Mouse (Mus musculus) frontal cortex, postnatal 10 days (tissue): Measurements from ENCODE around the gene Pdzrn3.

Source experiments
- DNase-seq, 2 experiments: peaks; one replicate each; pipeline ENCODE4 v3.0.0; 2022; ENCODE audit warnings: low spot score in 2 of 2, mixed read lengths in 1 of 2

Gene Pdzrn3

DNA sequence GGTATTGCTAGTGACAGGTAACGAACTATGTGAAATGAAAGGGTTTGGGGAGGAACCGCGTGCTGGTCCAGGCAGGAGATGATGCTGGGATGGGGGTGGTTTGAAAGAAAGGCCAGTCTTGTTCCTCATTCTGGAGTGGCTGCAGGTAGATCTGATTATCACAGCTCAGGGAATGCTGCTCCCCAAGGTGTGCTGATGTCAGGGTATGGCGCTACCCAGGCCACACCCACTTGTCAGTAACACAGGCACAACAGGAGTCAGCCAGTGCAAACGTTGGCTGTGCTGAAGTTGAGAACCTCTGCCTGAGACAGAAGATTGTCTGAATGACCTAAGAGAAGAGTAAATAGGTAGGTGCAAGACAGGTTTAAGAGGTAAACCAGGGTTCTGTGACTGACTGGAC lies 4.7 kb downstream of the Pdzrn3 start:
- DNase-seq: no peak

DNA sequence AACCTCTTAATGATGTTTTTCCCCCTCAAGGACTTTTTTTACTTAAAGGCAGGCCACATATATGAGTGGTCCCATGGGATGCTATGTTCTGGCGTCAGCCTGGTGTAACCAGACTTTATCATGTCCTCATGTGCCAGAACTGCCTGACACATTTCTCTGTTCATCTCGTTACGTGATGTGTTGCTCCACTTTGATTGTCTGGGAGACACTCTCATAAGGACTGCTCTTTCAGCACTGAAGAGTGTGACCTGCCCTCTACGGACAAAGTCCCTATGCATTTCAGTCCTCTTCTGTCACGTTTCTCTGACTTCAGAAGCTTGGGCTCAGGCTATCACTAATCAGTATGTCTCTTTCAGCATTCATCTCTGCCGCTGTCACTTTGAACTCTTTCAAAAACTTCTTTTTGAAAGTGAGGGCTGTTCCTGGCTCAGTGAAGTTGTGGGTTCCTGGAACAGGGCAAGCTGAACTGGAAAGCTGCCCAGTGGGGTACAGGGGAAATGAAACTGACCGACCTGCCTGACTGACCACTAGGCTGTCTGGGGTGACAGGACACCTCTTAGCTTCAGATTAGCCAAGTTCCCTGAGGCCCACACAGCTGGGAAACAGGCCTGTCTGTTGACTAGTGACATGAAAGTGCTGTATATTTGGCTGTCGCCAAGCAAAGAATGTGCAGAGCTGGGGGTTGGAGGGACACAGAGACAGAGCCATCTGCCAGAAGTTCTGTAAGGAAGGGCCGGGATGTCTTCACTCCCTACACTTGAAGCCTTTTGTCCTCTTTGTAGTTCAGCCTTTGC lies 10.7 kb downstream of the Pdzrn3 start:
- no peak for DNase-seq

DNA sequence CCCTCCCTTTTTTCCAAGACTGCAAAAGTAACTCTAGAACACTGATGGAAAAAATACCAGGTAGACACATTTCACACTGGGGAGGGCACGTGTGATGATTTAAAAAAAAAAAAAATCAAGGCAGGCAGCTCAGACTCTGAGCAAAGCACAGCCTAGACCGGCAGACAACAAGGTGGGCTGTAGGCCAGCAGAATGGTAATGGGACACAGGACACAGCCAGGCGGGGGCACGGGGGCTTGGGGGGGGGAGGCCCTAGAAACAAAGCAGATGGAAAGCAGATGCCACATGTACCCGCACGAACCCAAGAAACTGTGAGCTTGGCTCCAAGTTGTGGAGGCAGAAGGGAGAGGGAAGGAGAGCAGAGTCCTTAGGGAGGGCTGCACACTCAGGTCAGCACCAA lies 11.9 kb downstream of the Pdzrn3 start:
- no peak for DNase-seq

DNA sequence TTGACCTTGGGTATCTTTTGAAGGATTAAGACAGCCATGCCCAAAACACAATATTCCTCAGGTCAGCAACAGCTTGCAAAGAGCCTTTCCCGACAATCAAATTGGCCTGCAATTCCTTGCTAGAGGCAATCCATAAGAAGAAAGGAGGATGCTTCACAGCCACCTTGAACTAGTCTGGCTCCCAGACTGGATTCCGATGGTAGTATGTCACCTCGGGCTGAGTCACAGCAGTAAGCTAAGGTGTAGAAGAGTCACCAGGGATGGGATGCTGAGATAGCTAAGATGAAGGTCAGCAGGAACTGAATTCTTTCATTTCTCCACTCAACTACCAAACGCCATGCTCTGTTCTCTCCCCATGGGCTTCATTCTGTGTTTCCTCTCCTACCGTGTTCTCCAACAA lies 13.8 kb downstream of the Pdzrn3 start:
- no peak for DNase-seq

DNA sequence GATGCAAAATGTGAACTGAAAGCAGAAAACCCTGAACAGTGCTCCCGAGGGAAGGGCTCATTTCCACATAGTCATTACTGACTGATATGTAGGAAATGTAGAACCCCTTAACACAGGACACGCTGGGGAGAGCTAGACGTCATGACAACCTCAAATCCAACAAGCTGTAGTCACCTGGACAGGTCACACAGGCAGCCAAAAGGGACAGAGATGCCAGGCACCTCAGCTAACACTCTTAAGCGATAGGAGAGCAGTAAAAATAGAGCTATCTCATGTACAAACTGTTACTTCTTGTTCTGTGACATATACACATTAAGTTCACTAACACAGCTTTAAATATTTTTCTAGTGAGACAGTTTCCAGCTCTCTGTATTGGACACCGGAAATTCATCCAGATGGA lies 15.0 kb downstream of the Pdzrn3 start:
- no peak for DNase-seq

DNA sequence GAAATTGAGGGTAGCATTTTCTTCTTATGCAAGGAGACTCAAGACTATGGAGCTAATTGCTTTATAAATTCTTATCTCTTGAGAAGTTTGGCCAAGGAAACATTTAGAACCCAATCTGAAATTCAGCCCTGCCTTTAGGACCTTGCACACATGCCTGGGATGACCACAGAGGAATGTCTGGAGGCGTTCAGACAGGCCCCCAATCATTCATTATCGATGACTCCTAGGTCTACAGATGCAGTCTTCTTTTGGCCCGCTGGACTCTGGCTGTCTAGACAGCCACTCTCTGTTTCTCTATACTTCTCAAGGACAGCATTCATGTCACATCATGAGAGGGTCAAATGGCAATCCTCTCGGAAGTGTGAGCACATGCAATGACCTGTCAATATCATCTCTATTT lies 15.4 kb downstream of the Pdzrn3 start:
- no peak for DNase-seq

DNA sequence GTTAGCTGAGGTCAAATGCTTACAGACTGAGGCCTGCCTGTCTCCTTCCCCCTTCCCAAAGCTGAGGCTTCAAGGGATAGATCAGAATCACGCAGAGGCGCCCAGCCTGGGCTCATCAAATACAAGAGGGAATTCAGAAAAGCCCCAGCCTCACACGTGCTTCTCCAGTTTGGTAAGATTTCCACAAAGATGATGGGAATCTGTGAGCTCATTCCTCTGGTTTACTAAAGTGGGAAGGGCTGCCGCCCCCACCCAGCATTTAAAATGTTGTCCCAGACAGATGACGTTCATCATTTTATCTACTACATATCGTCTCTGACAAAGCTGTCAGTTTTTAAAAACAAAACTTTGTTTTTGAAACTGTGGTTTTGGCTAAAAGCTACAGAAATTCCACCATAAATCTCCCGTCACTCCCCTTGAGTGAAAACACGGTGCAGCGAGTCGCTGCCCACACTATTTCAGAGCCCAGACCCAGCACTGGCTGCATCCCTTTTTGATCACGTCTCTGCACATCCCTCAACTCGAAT lies 17.4 kb downstream of the Pdzrn3 start:
- no peak for DNase-seq

DNA sequence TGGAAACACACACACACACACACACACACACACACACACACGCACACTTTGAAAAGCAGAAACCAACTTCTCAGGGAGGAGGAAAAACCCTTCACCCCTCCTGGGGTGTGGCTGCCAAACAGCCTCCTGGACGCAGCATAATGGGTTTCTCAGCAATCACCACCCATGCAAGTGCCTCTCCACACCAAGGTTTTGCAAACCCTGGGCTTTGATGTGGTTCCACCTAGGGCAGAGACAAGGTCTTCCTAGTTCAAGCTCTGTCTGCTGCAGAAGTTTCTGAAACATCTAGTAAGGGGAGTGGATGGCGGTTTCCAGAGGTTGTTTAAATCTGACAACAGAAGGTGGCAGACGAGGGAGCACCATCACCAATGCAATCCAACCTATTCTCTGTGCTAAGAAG lies 18.1 kb downstream of the Pdzrn3 start:
- DNase-seq: no peak

DNA sequence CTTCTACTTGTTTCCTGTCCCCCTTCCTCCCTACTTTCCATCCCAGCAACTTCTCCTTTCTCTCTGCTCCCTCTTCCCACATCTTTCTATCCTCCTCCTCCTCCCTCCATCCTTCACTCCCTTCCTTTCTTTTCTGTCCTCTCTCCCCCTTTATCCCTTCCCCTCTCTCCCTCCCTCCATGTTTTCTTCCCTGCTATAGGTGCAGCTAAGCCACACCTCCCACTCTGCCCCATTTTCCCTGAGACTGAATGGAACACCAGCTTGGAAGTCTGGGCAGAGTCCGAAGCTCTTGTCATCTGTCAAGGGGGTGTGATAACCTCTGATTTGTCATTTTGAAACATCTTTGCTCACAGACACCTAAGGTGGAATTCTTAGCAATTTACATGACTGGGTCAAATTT lies 22.8 kb downstream of the Pdzrn3 start:
- no peak for DNase-seq

DNA sequence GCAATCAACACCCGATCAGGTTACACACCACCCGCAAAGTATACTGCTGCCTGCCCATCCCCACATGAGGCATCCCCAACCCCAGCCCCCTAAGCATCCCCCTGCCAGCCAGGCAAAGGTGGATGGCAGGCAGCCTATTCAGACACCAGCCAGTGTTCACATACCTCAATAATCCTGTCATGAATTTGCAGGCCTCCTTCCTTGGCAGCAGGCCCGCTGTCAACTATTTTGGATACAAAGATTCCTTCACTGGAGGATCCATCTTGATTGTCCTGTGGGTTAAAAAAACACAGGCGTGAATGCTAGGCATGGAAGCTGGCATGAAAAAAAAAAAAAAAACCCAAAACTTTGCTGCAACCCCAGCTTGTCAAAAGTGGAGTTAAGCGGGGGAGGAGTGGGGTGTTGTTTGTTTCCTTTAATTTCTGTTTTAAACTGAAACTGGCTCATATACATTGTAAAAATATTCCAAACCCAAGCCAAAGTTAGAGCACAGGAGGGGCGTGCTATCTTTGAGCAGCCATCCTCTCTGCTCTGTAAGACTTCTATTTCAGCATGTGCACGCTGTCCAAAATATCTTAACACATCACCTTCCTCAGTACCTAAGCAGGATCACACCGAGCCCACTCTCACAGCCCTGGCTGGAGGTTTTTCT lies 23.3 kb downstream of the Pdzrn3 start:
- DNase-seq: peak in 1 of 2 experiments; percentile 39

DNA sequence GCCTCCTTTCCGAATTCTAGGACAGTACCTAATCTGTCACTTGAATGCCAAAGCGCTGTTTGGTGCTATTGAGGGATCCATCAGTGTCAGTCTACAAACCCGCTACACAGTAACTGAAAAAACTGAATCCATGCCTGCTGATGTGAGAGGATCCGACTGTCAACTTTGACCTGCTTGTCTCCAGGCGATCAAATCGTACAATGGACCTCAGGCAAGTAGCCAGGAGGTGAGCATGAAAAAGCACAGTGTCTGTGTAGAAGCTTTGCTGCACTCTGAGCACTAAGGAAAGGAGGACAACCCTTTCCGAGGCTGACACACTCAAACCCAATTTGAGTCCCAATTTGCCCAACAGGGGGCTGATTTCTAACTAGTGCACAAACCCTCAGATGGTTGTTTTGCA lies 24.0 kb downstream of the Pdzrn3 start:
- no peak for DNase-seq

DNA sequence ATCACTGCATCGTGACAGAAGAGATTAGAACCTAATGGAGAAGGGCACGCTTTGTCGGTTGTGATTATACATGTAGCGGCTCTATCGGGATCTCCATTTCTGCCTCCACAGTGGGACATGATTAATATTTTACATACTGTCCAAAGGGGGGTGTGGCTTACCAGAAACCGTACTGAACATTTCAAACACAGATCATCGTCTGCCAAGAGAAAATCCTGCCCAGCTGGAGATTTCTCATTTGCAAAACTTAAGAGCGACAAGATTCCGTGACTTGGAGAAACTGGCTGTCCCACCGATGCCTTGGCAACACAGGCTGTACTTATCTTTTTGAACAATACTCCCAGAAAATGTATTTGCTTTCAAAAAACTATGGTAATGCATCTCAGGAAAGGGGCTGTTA lies 25.1 kb downstream of the Pdzrn3 start:
- no peak for DNase-seq

DNA sequence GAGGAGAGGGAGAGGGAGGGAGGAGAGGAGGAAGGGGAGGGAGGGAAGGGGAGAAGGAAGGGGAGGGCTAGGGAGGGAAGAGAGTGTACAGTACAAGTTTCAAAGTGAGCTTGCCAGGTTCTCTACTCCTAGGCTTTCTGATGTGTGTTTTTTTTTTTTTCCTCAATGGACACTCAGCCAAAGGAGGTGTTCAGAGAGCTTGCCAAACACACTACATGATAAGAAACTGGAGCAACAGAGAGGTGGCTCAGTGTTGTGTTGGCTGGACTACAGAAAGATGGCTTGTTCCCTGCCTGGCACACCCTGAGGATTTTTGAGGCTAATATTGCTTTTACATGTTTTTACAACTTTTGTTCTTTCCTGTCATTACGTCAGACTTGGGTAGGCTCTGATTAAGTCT lies 26.6 kb downstream of the Pdzrn3 start:
- DNase-seq: no peak

DNA sequence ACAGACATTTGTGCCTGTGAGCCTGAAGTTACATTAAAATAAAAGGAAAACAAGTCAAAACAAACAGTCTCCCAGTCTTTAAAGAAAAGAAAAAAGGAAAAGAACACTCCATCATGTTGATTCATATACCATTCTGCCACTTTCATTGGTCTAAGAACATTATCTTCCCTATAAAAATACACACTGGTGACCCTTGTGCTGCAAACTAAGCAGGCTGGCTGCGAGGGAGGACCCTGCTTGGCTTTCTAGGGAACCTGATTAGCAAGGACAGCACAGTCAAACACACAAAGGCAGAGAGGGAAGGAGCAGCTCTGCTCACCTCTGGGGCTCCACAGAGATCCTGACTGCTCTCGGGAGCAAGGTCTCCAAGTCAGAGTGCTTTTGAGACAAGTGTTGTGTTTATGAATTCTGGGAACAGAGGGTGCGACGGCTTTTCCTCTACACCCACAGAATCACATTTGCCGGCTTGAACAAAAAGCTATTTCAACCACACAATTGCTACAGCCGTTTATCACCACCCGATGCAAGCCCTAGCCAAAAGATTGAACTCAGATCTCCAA lies 27.2 kb downstream of the Pdzrn3 start:
- no peak for DNase-seq

DNA sequence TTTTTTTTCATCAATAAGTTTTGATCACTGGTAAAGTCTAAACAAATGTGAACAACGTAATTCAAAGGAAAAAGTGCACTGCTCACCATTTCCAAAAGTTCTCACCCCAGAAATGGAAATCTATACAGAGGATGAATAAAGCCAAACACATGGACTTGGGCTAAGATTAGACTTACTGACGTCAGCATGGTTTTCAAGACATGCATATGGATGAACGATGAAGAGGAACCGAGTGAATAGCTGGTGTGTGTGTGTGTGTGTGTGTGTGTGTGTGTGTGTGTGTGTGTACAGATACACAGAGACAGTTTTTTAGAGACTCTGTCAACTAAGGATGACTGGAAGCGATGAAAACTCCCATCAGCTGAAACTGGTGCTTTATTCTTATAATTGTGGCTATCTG lies 29.2 kb downstream of the Pdzrn3 start:
- no peak for DNase-seq

DNA sequence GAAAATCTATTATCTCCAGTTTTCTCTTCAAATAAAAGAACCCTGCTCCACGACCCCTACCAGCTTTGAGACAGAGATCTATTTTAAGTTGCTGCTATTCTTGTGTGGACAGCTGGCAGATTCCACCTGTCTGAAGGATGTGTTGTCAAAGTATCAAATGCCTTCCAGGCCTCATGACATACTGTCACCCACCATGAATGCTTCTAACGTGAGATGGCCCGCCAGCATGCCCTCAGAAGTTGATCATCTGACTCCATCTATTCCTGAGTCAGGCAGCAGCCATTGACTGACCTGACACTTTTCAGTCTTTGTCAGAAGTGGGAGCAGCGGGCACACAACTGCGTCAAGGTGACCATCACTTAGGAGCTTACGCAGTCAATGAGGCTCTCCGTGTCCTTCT lies 37.6 kb downstream of the Pdzrn3 start:
- DNase-seq: no peak

DNA sequence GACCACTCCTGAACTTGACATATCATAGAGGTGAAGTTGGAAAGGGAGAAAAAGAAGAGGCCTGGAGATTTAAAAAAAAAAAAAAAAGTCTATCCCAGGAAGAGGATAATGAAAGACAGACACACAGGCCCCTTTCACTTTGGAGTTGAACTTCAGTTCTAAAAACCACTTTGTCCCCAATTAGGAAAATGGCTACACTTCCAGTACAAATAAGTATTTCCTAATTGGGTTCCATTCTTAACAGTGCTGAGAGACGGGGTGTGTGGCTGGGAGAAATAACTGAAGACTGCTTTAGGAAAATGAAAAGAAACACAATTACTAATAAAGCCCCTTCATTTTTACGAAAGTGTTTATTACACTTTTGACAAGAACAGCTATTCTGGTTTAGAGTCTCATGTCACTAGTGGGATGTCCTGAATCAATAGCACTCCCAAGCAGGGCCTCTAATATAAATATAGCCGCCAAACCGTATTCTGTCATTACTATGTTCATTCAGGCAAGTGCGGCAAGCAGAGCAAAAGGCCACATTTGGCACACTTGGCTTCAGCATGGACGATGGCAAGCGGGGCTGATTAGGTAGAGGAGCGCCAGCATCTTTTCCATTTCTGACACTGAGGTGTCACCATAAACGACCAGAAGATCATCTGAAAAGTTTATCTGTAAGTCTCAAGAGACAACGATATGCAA lies 39.7 kb downstream of the Pdzrn3 start:
- DNase-seq: no peak

DNA sequence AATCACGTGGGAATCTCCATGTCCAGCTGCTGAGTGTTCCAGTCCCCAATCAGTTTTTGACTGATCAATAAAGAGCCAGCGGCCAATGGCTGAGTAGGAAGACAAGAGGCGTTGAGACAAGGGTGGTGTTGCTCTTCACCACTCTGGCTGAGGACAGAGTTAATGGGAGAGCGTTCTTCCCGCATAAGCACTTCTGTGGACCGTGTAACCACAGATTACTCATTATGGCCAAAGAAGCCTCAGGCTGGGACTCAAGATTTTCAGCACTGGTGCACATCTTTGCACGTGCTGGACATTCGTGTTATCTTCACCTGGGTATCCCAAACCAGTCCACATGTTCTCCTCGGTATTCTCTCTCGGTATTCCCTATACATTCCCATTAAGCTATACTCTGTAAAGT lies 41.0 kb downstream of the Pdzrn3 start:
- DNase-seq: no peak

DNA sequence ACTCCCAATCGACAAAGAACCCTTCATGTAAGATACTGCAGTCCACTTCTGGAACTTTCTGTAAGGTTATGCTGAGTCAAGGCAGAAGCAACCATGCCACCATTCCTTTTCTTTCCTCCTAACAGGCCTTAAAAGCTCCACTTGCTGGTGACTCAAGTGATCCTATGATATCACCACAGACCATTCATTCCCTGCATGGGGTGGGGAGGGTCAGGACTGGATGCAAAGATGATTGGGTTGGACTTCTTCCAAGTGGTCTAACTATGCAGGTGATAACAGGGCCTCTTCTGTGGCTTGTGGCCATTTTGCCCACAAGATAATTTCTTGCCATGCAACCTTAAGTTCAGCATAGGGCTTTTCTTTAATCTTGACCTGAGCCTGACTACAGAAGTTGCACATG lies 42.0 kb downstream of the Pdzrn3 start:
- DNase-seq: no peak

DNA sequence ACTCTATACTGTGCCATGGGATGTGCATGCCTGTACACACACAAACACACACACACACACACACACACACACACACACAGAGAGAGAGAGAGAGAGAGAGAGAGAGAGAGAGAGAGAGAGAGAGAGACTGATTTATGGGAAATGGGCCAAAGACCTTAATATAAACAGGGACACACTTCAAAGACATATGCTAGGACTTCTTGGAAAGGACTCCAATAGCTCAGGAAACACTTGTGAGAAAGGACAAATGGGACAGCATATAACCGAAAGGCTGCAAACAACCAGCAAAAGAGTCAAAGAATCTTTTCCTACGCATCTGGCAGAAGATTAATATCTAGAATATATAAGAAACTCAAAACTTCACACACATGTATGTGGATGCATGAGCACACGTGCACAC lies 43.2 kb downstream of the Pdzrn3 start:
- DNase-seq: no peak

DNA sequence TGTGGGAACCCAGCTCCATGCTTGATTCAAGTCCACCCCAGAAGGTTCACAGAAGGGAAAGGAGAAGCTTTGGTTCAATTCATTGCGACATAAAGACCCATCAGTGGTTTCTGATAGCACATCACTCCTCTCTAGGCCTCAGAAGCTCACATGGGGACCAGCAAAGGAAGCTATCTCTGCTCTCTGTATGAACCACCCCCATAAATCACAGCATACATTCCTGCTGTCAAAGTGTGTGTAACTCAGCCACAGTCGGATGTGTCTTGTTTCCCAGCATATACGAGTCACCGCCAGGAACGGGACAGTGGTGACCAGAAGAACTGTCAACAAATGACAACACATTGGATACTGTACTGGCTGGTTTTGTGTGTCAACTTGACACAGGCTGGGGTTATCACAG lies 47.3 kb downstream of the Pdzrn3 start:
- DNase-seq: no peak

DNA sequence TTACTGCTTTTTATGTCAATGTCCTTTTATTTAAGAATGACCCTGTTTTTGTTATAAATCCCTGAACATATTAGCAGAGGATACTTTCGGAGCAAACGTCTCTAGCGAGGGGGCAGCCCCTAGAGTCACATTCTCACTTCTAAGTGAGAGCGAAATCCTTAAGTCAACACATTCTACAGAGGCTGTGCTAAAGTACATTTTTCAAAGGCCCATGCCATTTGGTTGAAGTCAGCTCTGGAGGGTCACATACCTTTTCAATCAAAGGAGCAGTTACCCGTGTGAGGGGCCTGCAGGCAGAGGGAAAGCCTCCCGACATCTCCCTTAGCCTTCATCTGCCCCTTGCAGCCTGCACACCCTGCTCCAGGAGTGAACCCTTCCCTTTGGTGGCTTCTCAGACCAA lies 48.2 kb downstream of the Pdzrn3 start:
- no peak for DNase-seq

DNA sequence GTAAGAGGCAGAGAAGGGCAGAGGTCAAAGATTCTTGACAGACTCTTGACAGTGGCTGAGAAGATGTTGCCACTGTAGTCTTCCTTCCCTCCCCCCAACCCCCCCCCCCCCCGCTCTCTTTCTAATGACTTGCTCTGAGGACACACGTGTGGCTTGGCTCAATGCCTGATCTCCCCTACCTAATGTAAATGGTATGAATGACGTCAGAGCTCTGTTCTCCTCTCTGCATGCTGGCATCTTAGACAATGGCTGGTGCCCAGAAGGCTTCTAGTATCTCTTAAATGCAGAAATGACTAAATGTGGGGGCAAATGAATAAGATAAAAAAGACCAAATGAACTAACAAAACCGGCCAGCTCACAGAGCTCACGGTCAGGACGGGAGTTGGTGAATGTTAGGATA lies 49.2 kb downstream of the Pdzrn3 start:
- DNase-seq: no peak
